Mouse (Mus musculus) forebrain, embryonic 10.5 days (tissue): ENCODE results near the gene Xrcc6. TPM values are rescaled to one million over a fixed set of nuclear protein-coding genes. Genes with fewer than 3 reads are reported as not detected.
A peak's percentile ranks its signal among the peaks of the same experiment; 100 is the strongest.
"Not testable (repeated sequence)": the region's sequence is repeated elsewhere in the genome, so short reads cannot be mapped to it uniquely, and the experiment has no call there.

Experiments
- DNase-seq: peaks from one replicate; pipeline ENCODE4 v3.0.0-alpha.2; 2017; ENCODE audit warnings: low spot score; ENCODE audit errors: extremely low spot score
- H3K27ac ChIP-seq: fragments of 300-500 bp; sonication (generic); 2 replicates; pipeline ENCODE4 v1.5.1; 2016; ENCODE audit warnings: mild to moderate bottlenecking
- H3K27me3 ChIP-seq: fragments of 300-500 bp; sonication (generic); 2 replicates; pipeline ENCODE4 v1.6.1; 2016; ENCODE audit warnings: mild to moderate bottlenecking; ENCODE audit not compliant: poor library complexity, severe bottlenecking
- H3K36me3 ChIP-seq: fragments of 300-500 bp; sonication (generic); replicated peaks from 2 replicates; pipeline ENCODE4 v1.6.1; 2016; ENCODE audit warnings: mild to moderate bottlenecking, moderate library complexity
- H3K4me1 ChIP-seq: fragments of 300-500 bp; sonication (generic); 2 replicates; pipeline ENCODE4 v1.6.1; 2016
- H3K4me3 ChIP-seq: fragments of 300-500 bp; sonication (generic); 2 replicates; pipeline ENCODE4 v1.5.1; 2016; ENCODE audit warnings: mild to moderate bottlenecking, moderate library complexity
- H3K9me3 ChIP-seq: fragments of 300-500 bp; sonication (generic); 2 replicates; pipeline ENCODE4 v1.6.1; 2016; ENCODE audit warnings: mild to moderate bottlenecking, moderate library complexity
- WGBS: fragments of 180-500 bp; shearing (Covaris S2); methylation state at CpG from one replicate; pipeline ENCODE4 v1.1.7; 2016; 5-methylcytosine and 5-hydroxymethylcytosine counted together
- polyA plus RNA-seq: library from polyadenylated mRNA; unstranded; fragments of >200 nt; fragmentation: Nextera tagmentation; extraction: Ambion mirVana; gene quantifications from 2 replicates; pipeline ENCODE4 v1.2.1, GENCODE M21; 2016

The Xrcc6 gene
- polyA plus RNA-seq, 1 experiment from 2014 or later = 90.8 TPM

DNA sequence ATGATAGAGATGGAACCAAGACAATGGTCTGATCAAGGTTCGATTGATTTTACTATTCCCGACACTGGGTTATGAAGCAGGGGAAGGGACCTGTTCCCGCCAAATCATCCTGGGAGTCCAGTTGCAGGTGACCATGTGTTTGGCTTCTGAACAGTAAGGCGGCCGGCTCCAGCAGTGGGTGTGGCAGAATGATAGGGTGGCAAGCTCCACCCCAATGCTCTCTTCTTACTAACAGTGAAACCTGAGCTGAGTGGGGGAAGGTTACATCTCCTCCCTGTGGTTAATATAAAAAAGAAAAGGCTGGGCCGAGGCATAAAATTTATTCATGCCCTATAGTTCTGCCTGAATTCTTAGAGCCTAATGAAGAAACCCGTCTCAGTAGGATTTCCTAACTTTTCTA, 18.5 kb upstream of the Xrcc6 start:
- H3K4me1 ChIP-seq = peaks cover 20% of the 10 kb centered on the region
- DNase-seq = no peak
- peaks cover 15% of the 10 kb centered on the region for H3K9me3 ChIP-seq
- WGBS = 78% methylated on average over 7 of the region's 7 CpGs
- H3K4me3 ChIP-seq = no peak overlapping the region
- no peaks in the 10 kb centered on the region for H3K36me3 ChIP-seq
- H3K27me3 ChIP-seq = no peaks in the 10 kb centered on the region
- 0 out of 2 replicates have a peak overlapping the region, but pooled peaks have one; percentile 15 for H3K27ac ChIP-seq

DNA sequence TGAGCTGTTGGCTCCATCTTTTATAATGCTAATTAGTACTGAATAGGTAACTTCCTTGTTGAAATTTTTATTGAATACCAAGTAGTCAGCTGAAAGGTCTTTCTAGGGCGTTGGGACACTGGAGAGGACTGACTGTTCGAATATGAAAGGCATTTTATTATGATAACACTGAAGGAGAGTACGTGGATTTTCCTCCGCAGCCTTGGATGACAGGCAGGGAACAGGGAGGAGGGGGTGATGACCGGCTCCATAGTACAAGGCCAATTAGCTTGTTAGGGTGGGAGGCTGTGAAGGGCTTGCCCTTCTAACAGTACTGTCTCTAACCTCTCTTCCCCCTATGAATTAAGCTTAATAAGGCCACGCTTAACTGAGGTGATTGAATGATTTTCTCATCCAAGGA, 18.0 kb upstream of the Xrcc6 start:
- Histone ChIP-seq H3K9me3 (peaks cover 15% of the 10 kb centered on the region), H3K4me1 (peaks cover 20% of the 10 kb centered on the region)
- not testable (repeated sequence) for H3K27me3 ChIP-seq, H3K4me3 ChIP-seq, H3K36me3 ChIP-seq, DNase-seq, H3K27ac ChIP-seq
- 80% methylated on average over 6 of the region's 6 CpGs for WGBS

- Histone ChIP-seq H3K9me3 (peaks cover 15% of the 10 kb centered on the region), H3K4me1 (peaks cover 15% of the 10 kb centered on the region)
- not testable (repeated sequence) for H3K27ac ChIP-seq, H3K27me3 ChIP-seq, DNase-seq, H3K36me3 ChIP-seq, H3K4me3 ChIP-seq
- 89% methylated on average over 4 of the region's 4 CpGs for WGBS
These were observed 17.1 kb upstream of the Xrcc6 start for GRCm38 (mm10) chr15:81970498-81970897.

GRCm38 (mm10) chr15:81975156-81975555, 12.5 kb upstream of the Xrcc6 start:
- H3K4me1 ChIP-seq, H3K36me3 ChIP-seq: not testable (repeated sequence)

GRCm38 (mm10) chr15:81980321-81980720, 7.3 kb upstream of the Xrcc6 start, which contains the start of gene 1700029P11Rik:
Gene 1700029P11Rik (plus strand): TSS chr15:81980540.
- no peak within 1 kb of the TSS for H3K4me3 ChIP-seq
- H3K27ac ChIP-seq = no peak within 1 kb of the TSS
- 94% methylated on average over 23 of the region's 23 CpGs for WGBS
- no peaks in the 10 kb centered on the region for H3K27me3 ChIP-seq
- no peaks in the 10 kb centered on the region for H3K36me3 ChIP-seq
- no peaks in the 10 kb centered on the region for H3K9me3 ChIP-seq
- no peak for DNase-seq
- peaks cover 9% of the 10 kb centered on the region for H3K4me1 ChIP-seq

More at GRCm38 (mm10) chr15:81975156-81975555, 12.5 kb upstream of the Xrcc6 start:
- not testable (repeated sequence) for H3K4me3 ChIP-seq, H3K27me3 ChIP-seq, DNase-seq, H3K27ac ChIP-seq
- 92% methylated on average over 8 of the region's 8 CpGs for WGBS
- peaks cover 15% of the 10 kb centered on the region for H3K9me3 ChIP-seq

GRCm38 (mm10) chr15:81982173-81982572, 5.5 kb upstream of the Xrcc6 start:
- 66% methylated on average over 1 of the region's 1 CpGs for WGBS
- Histone ChIP-seq H3K27ac (no peak overlapping the region), H3K27me3 (no peaks in the 10 kb centered on the region), H3K9me3 (no peaks in the 10 kb centered on the region), H3K36me3 (no peaks in the 10 kb centered on the region), H3K4me3 (no peak overlapping the region), H3K4me1 (peaks cover 18% of the 10 kb centered on the region)
- no peak for DNase-seq

- Histone ChIP-seq H3K4me1 (peaks cover 22% of the 10 kb centered on the region), H3K36me3 (no peaks in the 10 kb centered on the region), H3K4me3 (no peak overlapping the region), H3K27ac (peak overlapping the region; percentile 63), H3K27me3 (no peaks in the 10 kb centered on the region), H3K9me3 (no peaks in the 10 kb centered on the region)
- DNase-seq = no peak
- WGBS = 73% methylated on average over 2 of the region's 2 CpGs
These were observed 2.1 kb upstream of the Xrcc6 start for GRCm38 (mm10) chr15:81985267-81986161.

- Histone ChIP-seq H3K9me3 (no peaks in the 10 kb centered on the region), H3K27ac (peak overlapping the region; percentile 75), H3K4me1 (peaks cover 21% of the 10 kb centered on the region), H3K27me3 (no peaks in the 10 kb centered on the region), H3K36me3 (peaks cover 19% of the 10 kb centered on the region), H3K4me3 (no peak overlapping the region)
- WGBS = 47% methylated on average over 11 of the region's 11 CpGs
- peak; percentile 85 for DNase-seq
These were observed 1.9 kb downstream of the Xrcc6 start for GRCm38 (mm10) chr15:81989371-81990062.

GRCm38 (mm10) chr15:81990549-81990948, 2.9 kb downstream of the Xrcc6 start:
- peaks cover 29% of the 10 kb centered on the region for H3K36me3 ChIP-seq
- no peak for DNase-seq
- no peaks in the 10 kb centered on the region for H3K27me3 ChIP-seq
- no peak overlapping the region for H3K4me3 ChIP-seq
- no peak overlapping the region for H3K27ac ChIP-seq
- WGBS = 57% methylated on average over 7 of the region's 7 CpGs
- H3K9me3 ChIP-seq = no peaks in the 10 kb centered on the region
- peaks cover 11% of the 10 kb centered on the region for H3K4me1 ChIP-seq

DNA sequence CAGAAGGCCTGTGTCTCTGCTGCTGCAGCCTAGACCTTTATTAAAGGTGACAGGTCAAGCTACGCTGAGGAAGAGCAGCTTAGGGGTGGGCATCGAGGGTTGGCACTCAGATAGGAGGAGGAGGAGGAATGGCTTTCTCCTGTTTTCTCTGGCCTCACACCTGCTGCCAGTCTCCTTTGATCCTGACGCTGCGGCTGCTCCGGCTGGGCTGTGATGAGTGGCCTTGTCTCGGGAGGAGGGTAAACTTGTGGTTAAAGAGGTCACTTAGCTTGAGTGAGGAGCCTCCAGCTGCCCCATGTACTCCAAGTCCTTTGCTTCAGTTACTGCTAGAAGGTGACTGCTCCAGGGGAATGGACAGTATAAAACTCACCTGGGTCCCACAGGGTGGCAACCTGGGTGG, 6.4 kb downstream of the Xrcc6 start:
- DNase-seq = no peak
- Histone ChIP-seq H3K27me3 (no peaks in the 10 kb centered on the region), H3K27ac (no peak overlapping the region), H3K4me1 (peaks cover 5% of the 10 kb centered on the region), H3K4me3 (no peak overlapping the region), H3K36me3 (peaks cover 62% of the 10 kb centered on the region), H3K9me3 (no peaks in the 10 kb centered on the region)
- 91% methylated on average over 6 of the region's 6 CpGs for WGBS

DNA sequence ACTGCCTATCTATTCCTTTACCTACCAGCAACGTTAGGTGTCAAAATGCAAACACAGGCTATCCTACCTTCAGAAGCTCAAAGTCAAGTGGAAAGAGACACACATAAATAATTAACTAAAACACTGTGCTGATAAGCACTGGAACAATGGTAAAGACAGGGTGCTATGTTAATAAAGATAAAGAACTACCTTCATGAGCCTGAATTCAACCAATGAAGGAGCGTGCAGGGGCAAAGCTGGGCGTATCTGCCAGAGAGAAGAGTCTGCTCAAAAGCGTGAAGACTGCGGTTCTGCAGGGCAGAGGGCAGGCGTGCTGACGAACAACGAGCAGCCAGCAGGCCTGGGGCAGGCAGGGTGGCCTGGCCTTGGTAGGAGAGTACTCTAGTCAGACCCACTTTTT, 16.6 kb downstream of the Xrcc6 start:
- Histone ChIP-seq H3K9me3 (no peaks in the 10 kb centered on the region), H3K27me3 (no peaks in the 10 kb centered on the region), H3K4me1 (no peaks in the 10 kb centered on the region), H3K27ac (no peak overlapping the region), H3K36me3 (peaks cover 65% of the 10 kb centered on the region), H3K4me3 (no peak overlapping the region)
- 94% methylated on average over 8 of the region's 8 CpGs for WGBS
- DNase-seq = no peak

GRCm38 (mm10) chr15:82011947-82012346, 24.3 kb downstream of the Xrcc6 start:
- H3K36me3 ChIP-seq = peaks cover 26% of the 10 kb centered on the region
- no peaks in the 10 kb centered on the region for H3K27me3 ChIP-seq
- H3K27ac ChIP-seq = no peak overlapping the region
- H3K9me3 ChIP-seq = no peaks in the 10 kb centered on the region
- DNase-seq = no peak
- peaks cover 25% of the 10 kb centered on the region for H3K4me1 ChIP-seq
- no peak overlapping the region for H3K4me3 ChIP-seq
- WGBS = 92% methylated on average over 6 of the region's 6 CpGs
